Mouse (Mus musculus) ovary, adult 18-20 months (tissue): Measurements from ENCODE around the gene Fam216a.
"Not testable (repeated sequence)": the region's sequence is repeated elsewhere in the genome, so short reads cannot be mapped to it uniquely, and the experiment has no call there.

Source experiments
- DNase-seq: peaks from one replicate; pipeline ENCODE4 v3.0.0; 2022; ENCODE audit warnings: low spot score, mixed read lengths

Fam216a gene

GRCm38 (mm10) chr5:122323523-122323922 is 48.6 kb downstream of the Fam216a start:
- no peak for DNase-seq

GRCm38 (mm10) chr5:122320205-122320781 is 51.9 kb downstream of the Fam216a start:
- DNase-seq = no peak

- DNase-seq = no peak
Measured at GRCm38 (mm10) chr5:122319474-122320204, 52.5 kb downstream of the Fam216a start.

GRCm38 (mm10) chr5:122318976-122319375 is 53.2 kb downstream of the Fam216a start:
- not testable (repeated sequence) for DNase-seq

GRCm38 (mm10) chr5:122318100-122318499 is 54.1 kb downstream of the Fam216a start:
- no peak for DNase-seq

GRCm38 (mm10) chr5:122317329-122318045 is 54.7 kb downstream of the Fam216a start:
- DNase-seq = no peak

- DNase-seq = peak; percentile 85
Measured at GRCm38 (mm10) chr5:122314966-122315667, 57.0 kb downstream of the Fam216a start.
